Mouse (Mus musculus): ENCODE results near the gene Nodal.

Nodal gene

DNA sequence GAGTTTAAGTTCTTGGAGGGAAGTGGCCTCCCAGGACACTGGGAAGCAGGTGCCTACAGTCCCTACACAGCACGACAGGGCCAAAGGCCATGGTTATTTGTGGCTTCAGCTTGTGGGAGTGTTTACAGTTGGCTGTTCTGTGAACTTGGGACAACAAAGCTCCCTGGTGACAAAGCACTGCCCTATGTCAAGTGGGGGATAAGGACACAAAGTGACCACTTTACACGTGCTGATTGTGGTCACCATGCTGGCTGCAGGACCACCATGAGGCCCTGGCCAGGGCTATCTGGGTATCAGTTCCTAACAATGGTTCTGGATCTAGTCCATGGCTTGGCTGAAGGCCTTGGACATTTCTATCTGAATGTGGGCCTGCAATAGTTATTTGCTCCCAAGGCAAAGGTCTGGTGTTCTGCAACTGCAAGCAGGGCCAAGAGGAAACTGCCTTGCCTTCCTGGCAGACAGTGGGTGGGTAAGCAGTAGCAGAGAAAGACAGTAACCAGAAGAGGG is 8.5 kb downstream of the Nodal start:
- peak in 1 of 2 experiments; percentile 70 for DNase-seq (ENCODE audit: inconsistent age in 2 of 2, low spot score in 1 of 2)

DNA sequence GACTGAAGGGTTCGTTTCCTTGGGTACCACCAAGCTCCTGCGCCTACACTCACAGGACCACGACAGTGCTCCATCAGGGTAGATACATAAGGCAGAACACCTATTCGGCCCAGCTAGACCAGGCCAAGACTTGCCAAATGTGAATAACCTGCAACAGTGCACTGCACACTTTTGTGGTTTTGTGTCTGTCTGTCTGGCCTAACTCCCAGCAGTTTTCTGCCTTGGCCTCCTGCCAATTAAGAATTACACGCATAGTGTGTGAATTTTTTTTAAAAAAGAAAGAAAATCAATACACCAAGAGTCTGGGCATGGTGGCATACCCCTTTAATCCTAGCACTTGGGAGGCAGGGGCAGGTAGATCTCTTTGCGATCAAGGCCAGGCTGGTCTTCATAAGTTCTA is 10.2 kb downstream of the Nodal start:
- DNase-seq (ENCODE audit: inconsistent age in 2 of 2, low spot score in 1 of 2) = no peak

DNA sequence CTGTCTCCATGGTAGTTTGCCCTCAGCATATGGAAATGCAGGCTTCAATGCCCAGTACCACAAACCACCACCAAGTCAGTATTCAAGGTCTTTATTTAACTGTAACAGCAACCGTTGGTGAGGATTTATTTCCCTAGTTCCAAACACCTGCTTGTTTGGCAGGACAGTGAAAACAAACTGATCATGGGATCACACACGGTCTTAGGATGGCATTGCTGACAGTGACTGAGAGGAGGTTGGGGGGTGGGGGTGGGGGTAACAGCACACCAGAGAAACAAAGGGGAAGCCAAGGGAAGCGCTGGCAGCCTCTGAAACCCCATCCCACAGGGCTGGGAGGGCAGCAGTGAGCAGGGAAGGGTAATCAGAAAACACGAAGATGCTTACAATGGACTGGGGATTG is 10.6 kb downstream of the Nodal start:
- DNase-seq (ENCODE audit: inconsistent age in 2 of 2, low spot score in 1 of 2) = no peak

DNA sequence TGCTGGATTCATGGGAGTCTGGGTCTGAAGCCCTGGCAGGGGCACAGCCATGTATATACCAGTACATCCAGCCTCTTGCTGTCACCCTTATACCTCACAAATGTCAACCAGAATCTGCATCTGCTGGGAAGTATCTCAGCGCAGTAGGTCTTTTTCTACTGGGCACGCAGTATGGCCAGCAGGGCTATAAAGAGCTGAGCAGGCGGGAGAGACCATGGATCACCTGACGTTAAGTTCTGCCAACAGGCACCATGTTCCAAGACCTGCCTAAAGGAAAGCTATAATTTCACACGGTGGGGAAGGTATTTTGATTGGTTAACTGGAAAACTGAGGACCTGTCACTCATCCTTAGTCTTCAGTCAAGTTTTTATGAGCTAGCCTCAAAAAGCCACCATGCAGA is 11.3 kb downstream of the Nodal start:
- no peak for DNase-seq (ENCODE audit: inconsistent age in 2 of 2, low spot score in 1 of 2)

DNA sequence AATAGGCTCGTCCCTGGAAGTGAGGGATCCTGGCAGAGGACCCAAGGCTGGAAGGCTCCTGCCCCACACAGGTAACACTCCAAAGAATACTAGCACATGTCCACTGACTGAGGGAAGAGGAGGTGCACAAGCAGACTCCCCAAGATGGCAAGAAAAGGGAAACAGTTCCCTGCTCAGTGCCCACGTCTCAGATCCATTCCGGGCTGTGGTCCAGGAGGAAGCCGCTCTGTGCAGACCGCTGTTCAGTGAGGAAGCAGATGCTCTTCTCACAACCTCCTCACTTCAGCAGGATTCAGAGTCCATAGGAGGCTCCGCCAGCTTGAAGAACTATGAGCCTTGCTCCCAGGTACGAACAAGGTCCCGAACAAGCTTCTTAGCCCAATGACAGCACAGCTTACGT is 13.6 kb downstream of the Nodal start:
- no peak for DNase-seq (ENCODE audit: inconsistent age in 2 of 2, low spot score in 1 of 2)

DNA sequence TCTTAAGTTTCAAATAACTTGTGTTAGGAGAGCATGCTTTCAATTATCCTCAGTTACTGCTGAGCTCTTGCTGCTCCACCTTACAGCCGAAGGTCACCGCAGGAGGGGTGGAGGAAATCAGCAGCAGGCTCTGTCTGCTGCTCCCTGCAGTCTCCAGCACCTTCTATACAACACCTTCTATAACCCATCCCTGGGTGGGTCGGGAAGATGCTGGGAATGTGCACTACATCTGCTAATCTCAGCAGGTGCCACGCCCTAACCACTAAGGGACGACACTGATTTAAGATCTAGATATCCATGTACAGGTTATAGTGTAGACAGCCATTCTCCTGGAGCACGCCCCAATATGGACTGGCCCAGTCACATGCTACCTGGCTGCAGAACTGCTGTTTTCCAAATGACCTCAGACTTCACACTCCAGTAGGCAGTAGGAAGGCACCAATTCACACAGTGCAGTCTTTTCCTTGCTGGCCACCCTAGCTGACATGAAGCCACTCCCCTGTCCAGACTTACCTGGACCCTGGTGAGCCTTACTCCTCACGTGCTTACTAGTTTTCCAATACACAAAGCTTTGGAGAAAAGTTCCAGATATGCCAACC is 22.5 kb downstream of the Nodal start:
- DNase-seq (ENCODE audit: inconsistent age in 2 of 2, low spot score in 1 of 2) = no peak

DNA sequence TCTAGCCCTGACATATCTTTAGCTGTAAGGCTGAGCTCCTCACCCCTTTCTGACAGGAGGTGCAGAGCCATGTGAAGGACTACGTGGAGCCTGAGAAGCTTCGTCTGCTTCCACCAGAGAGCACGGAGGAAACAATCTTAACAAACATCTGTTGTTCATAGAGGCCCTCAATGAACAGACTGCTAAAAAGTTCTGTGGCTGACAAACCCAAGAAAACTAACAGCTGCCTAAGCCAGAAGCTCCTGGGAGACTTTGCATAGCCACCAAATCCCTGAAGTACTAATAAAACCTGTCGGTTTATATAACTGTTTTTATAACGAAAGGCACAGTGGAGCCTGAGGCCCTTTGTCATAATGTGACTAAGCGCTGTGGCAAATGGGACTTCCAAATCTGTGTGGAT is 25.7 kb downstream of the Nodal start:
- DNase-seq (ENCODE audit: inconsistent age in 2 of 2, low spot score in 1 of 2) = no peak

DNA sequence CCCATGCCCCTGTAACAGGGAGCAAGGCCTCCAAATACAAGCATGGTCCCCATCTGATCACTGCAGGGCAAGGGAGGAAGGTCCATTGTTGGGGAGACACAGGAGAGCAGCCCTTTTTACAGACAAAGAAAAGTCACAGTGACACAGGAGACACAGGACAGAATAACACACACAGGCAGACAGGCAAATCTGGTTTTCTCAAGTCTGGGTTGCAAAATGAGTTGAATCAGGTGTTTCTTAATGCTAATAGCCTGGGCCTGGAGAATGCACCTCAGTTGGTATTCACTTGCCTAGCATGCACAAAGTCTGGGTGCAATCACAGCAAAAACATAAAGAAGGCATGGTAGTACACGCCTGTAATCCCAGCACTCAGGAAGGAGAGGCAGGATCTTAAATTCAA is 26.1 kb downstream of the Nodal start:
- DNase-seq (ENCODE audit: inconsistent age in 2 of 2, low spot score in 1 of 2) = no peak

DNA sequence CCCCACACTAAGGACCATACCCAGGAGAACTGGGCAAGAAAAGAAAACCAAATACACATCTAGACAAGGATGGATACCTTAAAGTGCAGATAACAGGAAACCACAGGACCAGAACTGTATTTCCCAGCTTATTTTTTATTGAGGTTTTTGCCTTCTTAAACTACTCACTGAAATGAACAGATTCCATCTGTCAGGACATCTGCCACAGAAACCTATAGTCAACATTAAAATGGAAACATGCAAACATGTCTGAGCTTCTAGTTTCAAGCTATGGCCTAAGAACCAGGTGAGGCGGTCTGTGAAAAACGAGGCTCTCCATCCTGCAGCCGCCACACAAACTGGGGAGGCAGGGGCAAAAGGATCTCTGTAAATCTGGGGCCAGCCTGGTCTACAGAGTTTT is 27.2 kb downstream of the Nodal start:
- DNase-seq (ENCODE audit: inconsistent age in 2 of 2, low spot score in 1 of 2) = no peak

DNA sequence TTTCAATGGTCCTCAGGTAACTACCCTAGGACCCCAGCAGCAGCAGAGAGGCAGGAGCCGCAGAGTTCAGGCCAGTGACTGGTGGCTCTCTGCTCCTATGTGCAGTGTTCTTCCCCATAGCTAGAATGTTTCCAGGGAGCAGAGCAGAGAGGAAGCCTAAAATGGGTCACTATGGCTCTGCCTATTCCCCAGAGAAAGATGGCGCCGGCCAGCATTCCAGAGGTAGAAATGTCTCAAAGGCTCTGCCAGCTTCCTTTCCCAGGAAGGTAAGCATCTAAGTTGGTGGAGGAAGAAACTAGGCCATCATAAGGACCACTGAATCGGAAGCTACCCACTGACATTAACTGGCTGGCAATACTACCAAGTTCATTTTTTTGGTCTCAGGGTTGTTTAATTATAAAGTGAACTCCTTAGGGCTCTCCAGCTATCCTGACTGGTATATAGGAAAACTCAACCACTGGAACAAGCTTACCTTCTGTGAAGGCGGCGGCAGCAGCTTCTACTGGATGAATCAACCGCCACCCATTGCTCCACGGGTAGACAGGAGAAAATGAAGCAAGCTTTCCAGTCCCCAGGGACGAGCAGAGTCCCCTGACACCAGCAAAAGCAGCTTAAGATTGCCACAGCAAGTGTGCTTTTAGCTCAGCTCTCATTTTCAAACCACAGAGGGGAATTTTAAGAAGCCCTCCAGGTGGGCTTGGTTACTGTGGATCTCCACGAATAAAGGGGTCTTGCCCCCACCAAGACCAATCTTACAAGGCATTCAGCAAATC is 30.0 kb downstream of the Nodal start:
- DNase-seq (ENCODE audit: inconsistent age in 2 of 2, low spot score in 1 of 2) = peak in 1 of 2 experiments; percentile 32

DNA sequence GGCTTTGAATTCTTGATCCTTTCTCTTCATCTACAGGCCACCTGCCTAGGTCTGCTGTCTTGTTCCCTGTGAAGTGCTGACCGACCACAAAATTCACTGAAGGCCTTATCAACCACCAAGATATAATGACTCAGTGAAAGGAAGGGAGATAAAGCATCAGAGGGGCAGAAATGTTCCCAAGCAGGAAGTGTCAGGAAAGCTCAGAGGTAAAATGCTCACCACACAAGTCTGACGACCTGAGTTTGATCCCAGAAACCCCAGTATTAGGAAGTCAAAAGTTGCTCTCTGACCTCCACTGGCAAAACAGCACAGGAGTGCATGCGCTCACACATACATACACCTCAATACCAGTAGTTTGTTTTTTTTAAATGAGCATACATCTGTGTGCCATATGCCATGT is 31.1 kb downstream of the Nodal start:
- DNase-seq (ENCODE audit: inconsistent age in 2 of 2, low spot score in 1 of 2) = no peak

DNA sequence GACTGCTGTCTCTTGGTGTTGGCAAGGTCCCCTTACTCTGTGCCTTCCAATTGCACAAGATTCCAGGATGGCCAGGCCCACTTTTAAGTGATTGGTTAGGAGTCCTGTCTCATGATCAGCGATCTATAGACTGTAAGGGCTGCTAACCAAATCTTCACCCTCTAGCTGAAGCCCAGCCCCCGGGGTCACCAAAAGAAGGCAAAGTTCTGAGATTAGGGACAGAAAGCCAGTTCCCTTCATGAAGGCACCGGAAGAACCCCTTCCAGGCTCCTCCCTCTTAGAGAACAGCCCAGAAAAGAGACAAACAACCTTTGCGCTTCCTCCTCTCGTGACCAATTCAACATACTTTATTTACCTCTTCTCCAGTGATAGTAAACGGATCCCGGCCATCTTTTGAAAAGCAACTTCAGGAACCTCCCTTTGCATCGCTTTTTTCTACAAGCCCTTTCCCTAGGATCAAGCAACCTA is 33.7 kb downstream of the Nodal start:
- DNase-seq (ENCODE audit: inconsistent age in 2 of 2, low spot score in 1 of 2) = peak in 1 of 2 experiments; percentile 39

DNA sequence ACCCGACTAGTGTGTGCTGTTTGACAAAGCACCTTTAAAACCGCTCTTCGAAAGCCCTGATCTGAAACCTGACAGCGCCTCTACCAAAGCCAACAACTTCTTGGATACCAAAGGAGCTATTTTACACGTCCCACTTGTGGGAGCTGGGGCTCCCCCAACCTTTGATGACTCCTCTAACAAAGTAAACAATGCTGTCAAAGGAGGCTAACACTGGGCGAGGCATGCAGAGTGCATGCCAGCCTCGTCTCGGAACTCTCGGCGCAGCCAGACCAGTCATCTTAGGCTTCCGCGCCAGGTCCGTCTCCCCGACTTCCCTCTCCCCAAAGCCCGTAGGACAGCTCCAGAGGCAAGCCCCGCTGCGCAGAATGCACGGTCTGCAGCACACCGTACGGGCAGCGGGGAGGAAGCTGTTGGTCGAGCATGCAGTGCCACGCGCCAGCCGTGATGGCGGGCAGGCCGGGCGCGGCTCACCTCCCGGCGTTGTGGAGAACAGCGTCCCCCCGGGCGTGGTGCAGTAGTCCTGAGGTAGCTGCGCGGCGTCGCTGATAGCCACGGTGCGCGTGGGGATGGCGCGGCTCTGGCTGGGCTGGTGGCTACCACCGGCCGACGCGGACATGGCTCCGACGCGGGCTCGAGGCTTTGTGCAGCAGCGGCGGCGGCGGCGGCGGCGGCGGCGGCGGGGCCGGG is 34.3 kb downstream of the Nodal start:
- DNase-seq (ENCODE audit: inconsistent age in 2 of 2, low spot score in 1 of 2) = peak; percentile 67 to 84

DNA sequence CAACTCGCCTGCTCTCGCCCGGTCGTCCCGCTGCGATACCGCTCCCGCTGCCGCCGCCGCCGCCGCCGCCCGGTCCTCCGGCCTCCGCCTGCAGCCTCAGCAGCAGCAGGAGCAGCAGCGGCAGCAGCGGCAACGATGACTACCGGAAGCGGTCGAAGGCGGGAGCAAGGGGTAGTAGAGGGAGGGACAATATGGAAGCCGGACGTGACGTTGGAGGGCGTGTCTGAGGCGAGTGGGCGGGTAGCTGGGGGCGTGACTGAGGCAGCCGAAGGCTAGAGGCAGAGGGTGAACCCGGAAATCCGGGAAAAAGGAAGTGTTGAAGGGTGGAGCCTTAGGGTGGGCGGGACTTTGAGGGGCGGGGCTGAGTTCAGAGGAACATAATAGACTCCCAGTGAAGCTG is 34.9 kb downstream of the Nodal start, which contains the start of gene Eif4ebp2:
Gene Eif4ebp2 (minus strand): TSS at position 17 of the 400 bp plus-strand sequence.
- DNase-seq (ENCODE audit: inconsistent age in 2 of 2, low spot score in 1 of 2) = peak; percentile 98 to 100

DNA sequence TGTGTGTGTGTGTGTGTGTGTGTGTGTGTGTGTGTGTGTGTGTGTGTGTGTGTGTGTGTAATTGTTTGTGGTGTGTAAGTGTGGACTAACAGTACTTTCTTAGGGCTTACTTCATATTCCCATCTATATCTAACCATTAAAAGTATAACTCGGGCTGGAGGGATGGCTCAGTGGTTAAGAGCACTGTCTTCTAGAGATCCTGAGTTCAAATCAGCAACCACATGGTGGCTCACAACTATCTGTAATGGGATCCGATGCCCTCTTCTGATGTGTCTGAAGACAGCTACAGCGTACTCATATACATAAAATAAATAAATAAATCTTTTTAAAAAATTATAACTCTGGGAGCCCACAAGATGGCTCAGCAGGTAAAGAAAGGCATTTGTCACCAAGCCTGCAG is 35.4 kb downstream of the Nodal start:
- DNase-seq (ENCODE audit: inconsistent age in 2 of 2, low spot score in 1 of 2) = peak in 1 of 2 experiments; percentile 52

DNA sequence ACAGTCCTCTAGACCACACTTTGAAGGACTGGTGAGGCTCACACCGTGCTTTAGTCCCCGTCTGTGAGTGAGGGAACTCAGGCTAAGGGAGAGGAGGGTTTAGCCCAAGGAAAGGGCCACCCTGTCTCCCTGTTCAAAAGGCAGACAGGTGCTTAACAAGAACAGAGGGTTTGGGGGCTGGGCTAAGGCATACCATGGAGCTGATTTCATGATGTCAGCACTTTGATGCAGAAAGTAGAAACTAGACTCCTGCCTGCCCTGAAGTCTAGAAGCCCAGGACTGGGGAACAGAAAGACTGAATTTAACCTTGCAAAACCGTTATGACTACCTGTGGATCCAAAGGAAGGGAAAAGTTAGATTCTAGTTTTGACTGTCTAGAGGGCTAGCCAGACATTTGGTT is 39.4 kb downstream of the Nodal start:
- peak in 1 of 2 experiments; percentile 17 for DNase-seq (ENCODE audit: inconsistent age in 2 of 2, low spot score in 1 of 2)

DNA sequence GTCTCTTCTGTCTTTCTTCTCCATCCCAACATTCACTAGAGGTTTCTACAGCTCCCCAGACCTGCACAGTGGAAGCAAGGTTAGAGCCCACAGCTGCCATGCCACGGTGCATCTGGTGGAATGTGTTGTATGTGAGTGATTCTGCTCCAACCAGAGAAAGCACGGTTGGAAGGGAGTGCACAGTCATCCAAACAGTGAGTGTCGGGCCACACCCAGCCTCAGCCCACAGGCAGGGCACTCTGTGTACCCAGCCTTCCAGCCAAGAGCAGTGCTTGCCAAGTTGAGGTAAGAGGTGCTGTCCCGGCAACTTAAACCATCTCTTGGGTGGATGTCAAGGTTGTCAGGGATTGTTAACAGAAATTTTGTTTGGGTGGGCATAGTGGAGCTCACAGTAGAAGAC is 47.2 kb downstream of the Nodal start:
- peak; percentile 20 to 69 for DNase-seq (ENCODE audit: inconsistent age in 2 of 2, low spot score in 1 of 2)

DNA sequence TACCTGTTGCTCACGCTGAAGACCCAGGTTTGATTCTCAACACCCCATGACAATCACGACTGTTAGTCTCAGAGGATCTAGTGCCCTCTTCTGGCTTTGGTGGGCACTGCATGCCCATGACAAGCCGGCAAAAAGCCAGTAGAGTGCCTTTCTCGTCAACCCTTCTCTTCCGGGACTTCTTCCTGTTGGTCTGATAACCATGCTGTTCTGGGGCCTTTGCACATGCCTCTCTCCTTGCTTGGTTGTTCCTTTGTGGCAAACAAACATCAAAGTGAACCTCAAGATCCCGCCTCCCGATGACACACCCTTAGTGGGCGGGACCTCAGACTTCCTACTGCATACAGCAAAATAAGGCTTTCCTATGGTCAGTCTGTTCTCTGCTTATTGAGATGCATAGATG is 48.5 kb downstream of the Nodal start:
- peak in 1 of 2 experiments; percentile 51 for DNase-seq (ENCODE audit: inconsistent age in 2 of 2, low spot score in 1 of 2)

DNA sequence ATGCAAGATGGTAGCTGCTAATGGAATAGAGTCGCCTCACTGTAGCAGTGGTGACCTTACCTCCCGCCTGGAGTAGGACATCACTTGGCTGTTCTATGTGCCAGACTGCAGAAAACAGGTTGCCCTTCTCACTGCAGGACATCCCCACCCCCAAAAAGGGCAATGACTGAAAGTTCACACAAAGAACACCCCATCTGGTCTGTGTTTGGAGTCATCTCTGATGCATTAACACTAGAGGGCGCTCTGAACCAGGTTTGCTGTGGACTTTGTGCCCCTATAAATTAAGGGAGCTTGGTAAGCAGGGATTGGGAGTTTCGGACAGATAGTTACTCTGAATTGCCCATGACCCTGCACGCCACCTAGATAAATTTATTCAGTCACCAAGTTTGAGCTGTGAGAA is 49.1 kb downstream of the Nodal start:
- DNase-seq (ENCODE audit: inconsistent age in 2 of 2, low spot score in 1 of 2) = peak in 1 of 2 experiments; percentile 80

DNA sequence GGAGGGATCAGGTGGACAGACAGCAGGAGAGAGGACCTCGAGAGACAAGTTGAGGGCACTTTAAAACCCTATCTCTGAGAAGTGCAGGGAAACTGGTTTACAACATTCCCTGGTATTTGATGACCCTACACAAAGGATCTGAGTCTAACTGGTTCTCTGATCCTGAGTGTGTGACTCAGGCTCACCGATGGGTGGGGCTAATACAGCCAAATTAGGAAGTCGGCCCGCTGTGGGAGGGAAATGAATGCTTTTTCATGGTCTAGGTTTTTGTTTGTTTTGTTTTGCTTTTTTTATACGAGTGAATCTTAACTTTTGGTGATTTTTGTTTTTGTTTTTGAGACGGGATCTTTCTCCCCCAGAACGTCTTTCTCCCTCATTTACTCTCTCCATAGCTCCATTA is 51.1 kb downstream of the Nodal start:
- peak in 1 of 2 experiments; percentile 43 for DNase-seq (ENCODE audit: inconsistent age in 2 of 2, low spot score in 1 of 2)

DNA sequence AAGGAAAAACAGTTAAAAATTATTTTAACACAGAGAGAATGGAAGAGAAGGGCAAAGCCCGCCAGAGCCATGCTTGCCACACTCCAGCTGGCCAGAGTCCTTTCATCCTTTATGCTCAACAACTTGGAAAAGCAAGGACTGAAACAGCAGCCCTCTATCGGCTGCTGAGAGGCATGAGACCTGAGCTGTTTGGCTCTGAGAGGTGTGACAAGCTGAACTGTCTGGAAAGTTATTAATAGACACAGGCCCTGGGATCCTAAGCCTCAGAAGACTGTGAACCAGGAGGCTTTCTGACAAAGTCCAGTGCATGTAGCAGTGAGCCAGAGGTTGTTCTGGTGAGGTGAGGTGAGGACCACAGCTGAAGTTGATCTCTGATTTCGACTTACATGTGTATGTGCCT is 55.9 kb downstream of the Nodal start:
- DNase-seq (ENCODE audit: inconsistent age in 2 of 2, low spot score in 1 of 2) = no peak

DNA sequence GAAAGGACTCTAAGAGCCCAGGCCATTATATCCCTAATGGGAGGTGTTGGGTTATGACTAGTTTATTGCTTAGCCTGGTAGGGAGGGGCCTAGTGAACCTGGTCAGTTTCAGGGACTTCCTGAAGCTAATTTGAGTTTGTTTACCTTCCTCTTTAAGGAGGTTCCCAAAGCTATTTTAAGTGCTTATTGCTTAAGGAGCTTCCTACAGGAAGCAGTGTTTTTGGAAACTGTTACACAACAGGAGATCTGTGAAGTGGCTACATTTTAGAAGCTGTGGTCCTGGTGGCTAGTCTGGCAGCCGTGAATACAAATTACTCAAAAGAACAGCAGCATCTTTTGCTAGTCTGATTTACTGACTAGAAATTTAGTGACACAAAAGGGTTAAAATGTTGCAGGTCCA is 56.6 kb downstream of the Nodal start:
- DNase-seq (ENCODE audit: inconsistent age in 2 of 2, low spot score in 1 of 2) = no peak
